Mouse (Mus musculus) c-Kit-negative CD71-positive TER-119-positive erythroid progenitor cells, embryonic 14.5 days (primary cell): ENCODE measurements around the gene Mecp2.
A peak's percentile ranks its signal among the peaks of the same experiment; 100 is the strongest.
"Not testable (repeated sequence)": the region's sequence is repeated elsewhere in the genome, so short reads cannot be mapped to it uniquely, and the experiment has no call there.

Experiments used
- DNase-seq: peaks from one replicate; pipeline ENCODE4 v3.0.0-alpha.2; 2013; ENCODE audit warnings: low read depth, low spot score

The Mecp2 gene

GRCm38 (mm10) chrX:74135263-74135662 is at the start of gene Mecp2:
Mecp2 (minus strand) TSS chrX:74135363.
- DNase-seq, result not testable (repeated sequence)

- no peak for DNase-seq
These were observed 41.8 kb upstream of the Mecp2 start, which contains the start of gene Tktl1 for GRCm38 (mm10) chrX:74176959-74177358. Tktl1 (plus strand) TSS chrX:74177259.

- no peak for DNase-seq
These were observed 32.6 kb upstream of the Mecp2 start, which contains the start of gene Tex28 for GRCm38 (mm10) chrX:74167738-74168137. Tex28 (minus strand) TSS chrX:74167838.

- DNase-seq, result no peak
These were observed 8.0 kb downstream of the Mecp2 start, which contains the start of gene Opn1mw for GRCm38 (mm10) chrX:74127164-74127563. Opn1mw (plus strand) TSS chrX:74127464.

GRCm38 (mm10) chrX:74124975-74125374 is 10.2 kb downstream of the Mecp2 start:
- DNase-seq, result no peak

GRCm38 (mm10) chrX:74115511-74115910 is 19.7 kb downstream of the Mecp2 start:
- peak; percentile 13 for DNase-seq

GRCm38 (mm10) chrX:74114036-74114435 is 21.1 kb downstream of the Mecp2 start:
- DNase-seq, result no peak

GRCm38 (mm10) chrX:74108747-74109146 is 26.4 kb downstream of the Mecp2 start:
- no peak for DNase-seq

- DNase-seq, result no peak
These were observed 29.2 kb downstream of the Mecp2 start for GRCm38 (mm10) chrX:74105916-74106315.

- no peak for DNase-seq
These were observed 31.5 kb downstream of the Mecp2 start for GRCm38 (mm10) chrX:74103457-74104188.

- DNase-seq, result no peak
These were observed 40.0 kb downstream of the Mecp2 start for GRCm38 (mm10) chrX:74095130-74095529.

- peak; percentile 86 for DNase-seq
These were observed 49.5 kb downstream of the Mecp2 start for GRCm38 (mm10) chrX:74085601-74086038.

GRCm38 (mm10) chrX:74084946-74085498 is 50.1 kb downstream of the Mecp2 start:
- peak; percentile 58 for DNase-seq

GRCm38 (mm10) chrX:74084276-74084837 is 50.8 kb downstream of the Mecp2 start:
- DNase-seq, result peak; percentile 8

GRCm38 (mm10) chrX:74070794-74071193 is 64.4 kb downstream of the Mecp2 start:
- DNase-seq, result no peak

GRCm38 (mm10) chrX:74067891-74068290 is 67.3 kb downstream of the Mecp2 start:
- no peak for DNase-seq

- no peak for DNase-seq
These were observed 90.1 kb downstream of the Mecp2 start for GRCm38 (mm10) chrX:74045107-74045506.

- no peak for DNase-seq
These were observed 97.3 kb downstream of the Mecp2 start for GRCm38 (mm10) chrX:74037702-74038375.

GRCm38 (mm10) chrX:74030000-74030399 is 105.2 kb downstream of the Mecp2 start:
- DNase-seq, result no peak

GRCm38 (mm10) chrX:74023188-74024049 is 111.7 kb downstream of the Mecp2 start, which contains the start of gene Irak1:
Irak1 (minus strand) TSS chrX:74023918.
- peak; percentile 54 for DNase-seq

- no peak for DNase-seq
These were observed 112.4 kb downstream of the Mecp2 start for GRCm38 (mm10) chrX:74022795-74023187.
